Mouse (Mus musculus) testis, adult 2 months (tissue): Measurements from ENCODE around the gene Tspan11.

Experiments
- CTCF ChIP-seq: fragments of 200-500 bp; IDR thresholded peaks from 2 replicates; pipeline ENCODE4 v1.5.1; 2012; ENCODE audit warnings: low read depth, mild to moderate bottlenecking, inconsistent platforms, low read length, moderate library complexity; ENCODE audit not compliant: control insufficient read depth, insufficient read depth, insufficient replicate concordance
- POLR2A ChIP-seq: fragments of 200-500 bp; IDR thresholded peaks from 2 replicates; pipeline ENCODE4 v1.6.1; 2012; ENCODE audit warnings: low read depth, mild to moderate bottlenecking, inconsistent platforms, low read length, moderate library complexity; ENCODE audit not compliant: control insufficient read depth

GRCm38 (mm10) chr6:127973553-127973952 is 86.2 kb downstream of the Tspan11 start:
- TF ChIP-seq POLR2A = no peak
- TF ChIP-seq CTCF = no peak
